Mouse (Mus musculus): ENCODE results near the gene Upk3bl.
A peak's percentile ranks its signal among the peaks of the same experiment; 100 is the strongest.

DNA sequence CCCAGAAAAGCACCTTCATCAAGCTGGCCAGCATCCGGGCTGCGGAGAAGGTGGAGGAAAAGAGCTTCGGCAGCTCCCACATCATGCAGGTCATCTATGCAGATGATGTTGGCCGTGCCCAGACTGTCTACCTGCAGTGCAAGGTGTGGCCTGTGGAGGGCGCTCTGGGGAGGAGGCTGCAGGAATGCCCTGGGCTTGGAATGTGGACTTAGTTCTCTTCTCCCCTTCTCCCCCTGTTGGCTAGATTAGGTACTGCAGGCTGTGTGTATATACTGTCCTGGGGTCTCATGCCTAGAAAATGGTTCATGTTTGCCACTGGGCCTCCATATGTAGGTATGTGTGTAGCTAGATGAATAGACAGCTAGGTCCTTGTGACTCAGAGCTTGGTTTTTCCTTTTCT lies 50.2 kb downstream of the Upk3bl start:
- TF ChIP-seq EP300 (IDR thresholded peaks at IDR 0.05), result no peak
- peak; percentile 68 for TF ChIP-seq CTCF (IDR thresholded peaks at IDR 0.05)

Data from lung, postnatal 0 days (tissue).